ENCODE assay signal across 24 mouse cellular contexts in the genomic region with DNA sequence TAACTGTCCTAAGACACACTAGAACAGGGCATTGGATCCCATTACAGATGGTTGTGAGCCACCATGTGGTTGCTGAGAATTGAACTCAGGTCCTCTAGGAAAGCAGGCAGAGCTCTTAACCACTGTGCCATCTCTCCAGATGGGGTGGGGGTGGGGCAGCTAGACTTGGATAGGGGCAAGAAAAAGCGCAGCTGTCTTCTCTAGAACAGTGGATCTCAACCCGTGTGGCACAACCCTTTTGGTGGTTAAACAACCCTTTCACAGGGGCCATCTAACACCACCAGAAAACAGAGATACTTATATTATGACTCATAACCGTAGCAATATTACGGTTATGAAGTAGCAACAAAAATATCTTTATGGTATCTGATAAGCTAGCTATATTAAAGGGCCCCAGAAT. TPM values are rescaled to one million over a fixed set of nuclear protein-coding genes. Genes with fewer than 3 reads are reported as not detected.
"Had no signal": no experiment of that assay in that cellular context is flagged by ENCODE, and none has a peak within 500 bp of the region (broad histone marks: within the 10 kb centered on the region; RNA-seq: fewer than 3 reads in every experiment).

No protein-coding gene starts in this region.

- H3K36me3 ChIP-seq: liver, embryonic 15.5 days; lung, embryonic 15.5 days; midbrain, embryonic 10.5 days; midbrain, embryonic 12.5 days; neural tube, embryonic 12.5 days; stomach, embryonic 15.5 days had no signal

- H3K27me3 ChIP-seq: liver, embryonic 15.5 days; lung, embryonic 15.5 days; midbrain, embryonic 12.5 days; neural tube, embryonic 12.5 days; stomach, embryonic 15.5 days had no signal

- H3K27ac ChIP-seq: liver, embryonic 15.5 days; lung, embryonic 15.5 days; midbrain, embryonic 10.5 days; midbrain, embryonic 12.5 days; neural tube, embryonic 12.5 days; stomach, embryonic 15.5 days; stomach, postnatal 0 days had no signal

- H3K4me1 ChIP-seq: liver, embryonic 15.5 days; lung, embryonic 15.5 days; midbrain, embryonic 10.5 days; midbrain, embryonic 12.5 days; neural tube, embryonic 12.5 days; stomach, embryonic 15.5 days had no signal

- DNase-seq: liver, postnatal 0 days; lung, adult 2 months; lung, postnatal 4 days; midbrain, embryonic 14.5 days; right cerebral cortex, postnatal 14 days; spleen, adult 18-20 months; thymus, adult 2 months; thymus, postnatal 25 days; thymus, postnatal 4 days had no signal

- H3K4me3 ChIP-seq: liver, embryonic 15.5 days; lung, embryonic 15.5 days; midbrain, embryonic 10.5 days; midbrain, embryonic 12.5 days; neural tube, embryonic 12.5 days; stomach, embryonic 15.5 days had no signal

RNA-seq across cellular contexts. Expression of gene Ccl24, which starts 14.9 kb away (rescaled TPM):
- total RNA-seq: megakaryocyte-erythroid progenitor cell, adult 5-6 weeks; neutrophil, adult 5-6 weeks had no signal
- polyA plus RNA-seq: neural tube, embryonic 14.5 days had no signal

RNA-seq across cellular contexts. Expression of gene Ccl26, which starts 24.4 kb away (rescaled TPM):
- total RNA-seq: megakaryocyte, adult 5-6 weeks; megakaryocyte-erythroid progenitor cell, adult 5-6 weeks; neutrophil, adult 5-6 weeks had no signal
- polyA plus RNA-seq: liver, embryonic 15.5 days; liver, postnatal 0 days; lung, adult 2 months; lung, embryonic 15.5 days; lung, postnatal 0 days; midbrain, embryonic 10.5 days; midbrain, embryonic 12.5 days; midbrain, embryonic 14.5 days; midbrain, embryonic 16.5 days; neural tube, embryonic 12.5 days; neural tube, embryonic 14.5 days; stomach, embryonic 15.5 days; stomach, postnatal 0 days; testis, adult 2 months; thymus, adult 2 months; urinary bladder, adult 2 months had no signal
